Mouse (Mus musculus) liver, adult 2 months (tissue): ENCODE data around the gene Smad3. TPM values are rescaled to one million over a fixed set of nuclear protein-coding genes. Genes with fewer than 3 reads are reported as not detected.

Experiments
- DNase-seq: peaks from one replicate; pipeline ENCODE4 v3.0.0-alpha.2; 2011; ENCODE audit warnings: low read depth, low spot score; ENCODE audit errors: extremely low read depth
- H3K27ac ChIP-seq: fragments of 200-500 bp; replicated peaks from 2 replicates; pipeline ENCODE4 v1.5.1; 2012; ENCODE audit warnings: low read depth, mild to moderate bottlenecking, control low read depth, inconsistent platforms, low read length; ENCODE audit not compliant: insufficient read depth
- H3K27me3 ChIP-seq: fragments of 200-500 bp; 2 replicates; pipeline ENCODE4 v1.6.1; 2012; ENCODE audit warnings: mild to moderate bottlenecking, moderate library complexity, low read length, inconsistent platforms; ENCODE audit not compliant: control insufficient read depth, insufficient read depth
- H3K36me3 ChIP-seq: fragments of 200-500 bp; 2 replicates; pipeline ENCODE4 v1.6.1; 2012; ENCODE audit warnings: low read length, inconsistent platforms; ENCODE audit not compliant: control insufficient read depth, insufficient read depth
- H3K4me1 ChIP-seq: fragments of 200-500 bp; 2 replicates; pipeline ENCODE4 v1.6.1; 2011; ENCODE audit warnings: low read length; ENCODE audit not compliant: control insufficient read depth, insufficient read depth
- H3K4me3 ChIP-seq: fragments of 200-500 bp; 2 replicates; pipeline ENCODE4 v1.5.1; 2011; ENCODE audit warnings: low read depth, mild to moderate bottlenecking, control low read depth, low read length, moderate library complexity; ENCODE audit not compliant: insufficient read depth
- H3K79me2 ChIP-seq: fragments of 200-500 bp; 2 replicates; pipeline ENCODE4 v1.6.1; 2012; ENCODE audit warnings: inconsistent platforms, mild to moderate bottlenecking, low read length, moderate library complexity; ENCODE audit not compliant: control insufficient read depth, insufficient read depth
- H3K9ac ChIP-seq: fragments of 200-500 bp; 2 replicates; pipeline ENCODE4 v1.6.1; 2012; ENCODE audit warnings: low read depth, mild to moderate bottlenecking, control low read depth, inconsistent platforms, low read length
- CTCF ChIP-seq: fragments of 200-500 bp; IDR thresholded peaks from 2 replicates; pipeline ENCODE4 v1.5.1; 2011; ENCODE audit warnings: low read depth, low read length, control low read depth
- POLR2A ChIP-seq: fragments of 200-500 bp; IDR thresholded peaks from 2 replicates; pipeline ENCODE4 v1.6.1; 2011; ENCODE audit warnings: low read length, control low read depth; ENCODE audit not compliant: insufficient read depth; ENCODE audit errors: extremely low read depth
- WGBS: fragments of 180-500 bp; shearing (Covaris S2); methylation state at CpG from one replicate; pipeline ENCODE4 v1.1.7; 2018; 5-methylcytosine and 5-hydroxymethylcytosine counted together
- polyA plus RNA-seq: library from polyadenylated mRNA; depleted of rRNA; stranded (reverse); fragments of >200 nt; gene quantifications from 2 replicates; pipeline ENCODE4 v1.2.3, GENCODE M21; 2012
- total RNA-seq: library from RNA; depleted of rRNA; stranded (reverse); fragments of >200 nt; gene quantifications from 2 replicates; pipeline ENCODE4 v1.2.3, GENCODE M21; 2014

The Smad3 gene
- total and polyA plus RNA-seq, 2 experiments = 5.7 to 8.9 TPM

DNA sequence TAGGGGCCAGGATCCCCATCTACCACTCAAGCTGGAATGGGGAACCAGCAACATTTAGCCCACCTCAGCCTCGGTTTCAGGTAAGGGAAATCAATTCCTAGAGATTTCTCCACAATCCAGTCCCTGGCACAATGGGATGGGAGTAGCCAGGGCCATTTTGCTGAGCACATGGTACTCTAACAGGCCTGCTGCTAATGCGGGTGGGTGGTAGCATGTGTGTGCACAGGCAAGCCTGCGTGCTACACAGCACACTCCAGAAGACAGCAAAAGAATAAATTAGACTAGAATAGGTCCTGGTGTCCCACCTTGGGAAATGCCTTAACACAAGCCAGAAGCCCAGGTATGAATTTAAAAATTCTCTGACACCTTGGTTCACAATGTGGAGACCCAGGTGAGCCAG, 10.8 kb downstream of the Smad3 start:
- WGBS = 83% methylated on average over 3 of the region's 3 CpGs

DNA sequence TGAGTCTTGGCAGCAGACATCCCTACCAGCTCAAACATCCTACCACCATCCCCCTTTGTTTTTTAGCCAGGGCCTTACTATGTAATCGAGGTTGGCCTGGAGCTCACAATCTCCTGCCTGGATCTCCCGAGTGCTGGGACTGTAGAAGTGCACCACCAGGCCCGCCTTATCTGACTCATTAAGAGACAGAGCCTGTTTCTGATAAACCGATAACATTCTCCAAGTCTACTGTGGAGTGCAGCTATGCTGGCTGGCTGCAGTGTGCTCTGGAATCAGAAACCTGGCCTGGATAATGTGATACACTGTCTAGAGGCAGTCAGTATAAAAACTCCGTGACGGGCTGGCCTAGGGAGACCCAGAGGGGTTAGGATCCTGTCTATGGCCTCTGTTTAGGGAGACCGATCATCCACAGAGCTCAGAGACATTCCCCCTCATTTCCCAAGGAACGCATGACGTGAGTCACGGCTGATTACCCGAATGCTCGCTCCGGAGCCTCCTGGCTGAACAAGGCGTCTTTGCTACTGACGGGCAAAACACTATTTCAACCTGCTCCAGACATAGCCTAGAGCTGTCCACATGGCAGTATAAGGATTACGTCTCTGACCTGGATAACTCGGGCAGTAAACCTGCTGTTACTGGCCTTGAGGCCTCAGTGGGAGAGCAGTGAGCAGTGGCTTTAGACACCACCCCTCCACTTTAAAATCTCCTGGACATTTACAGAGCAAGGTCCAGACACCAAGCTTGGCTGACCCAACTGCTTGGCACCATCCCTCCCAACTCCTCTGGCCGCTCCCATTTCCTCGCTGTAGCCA, 11.8 kb downstream of the Smad3 start:
- WGBS = 49% methylated on average over 19 of the region's 19 CpGs
- H3K4me1 ChIP-seq = peaks cover 53% of the 10 kb centered on the region
- 0 out of 2 replicates have a peak overlapping the region, but pooled peaks have one; percentile 6 for H3K9ac ChIP-seq
- H3K27ac ChIP-seq = peak overlapping the region; percentile 50
- H3K79me2 ChIP-seq = peaks cover 37% of the 10 kb centered on the region; the same call in 1 of the 2 replicates
- peak; percentile 89 for DNase-seq
- H3K27me3 ChIP-seq = no peaks in the 10 kb centered on the region
- no peak overlapping the region for H3K4me3 ChIP-seq
- no peaks in the 10 kb centered on the region for H3K36me3 ChIP-seq
- no peak for TF ChIP-seq CTCF
- TF ChIP-seq POLR2A = no peak

More for the DNA sequence above, 10.8 kb downstream of the Smad3 start:
- peaks cover 53% of the 10 kb centered on the region for H3K4me1 ChIP-seq
- no peaks in the 10 kb centered on the region for H3K36me3 ChIP-seq
- H3K27me3 ChIP-seq = no peaks in the 10 kb centered on the region
- TF ChIP-seq CTCF (no peak), POLR2A (no peak)
- H3K79me2 ChIP-seq = peaks cover 37% of the 10 kb centered on the region; the same call in 1 of the 2 replicates
- no peak overlapping the region for H3K9ac ChIP-seq
- H3K27ac ChIP-seq = peak overlapping the region; percentile 50
- DNase-seq = no peak
- H3K4me3 ChIP-seq = no peak overlapping the region

DNA sequence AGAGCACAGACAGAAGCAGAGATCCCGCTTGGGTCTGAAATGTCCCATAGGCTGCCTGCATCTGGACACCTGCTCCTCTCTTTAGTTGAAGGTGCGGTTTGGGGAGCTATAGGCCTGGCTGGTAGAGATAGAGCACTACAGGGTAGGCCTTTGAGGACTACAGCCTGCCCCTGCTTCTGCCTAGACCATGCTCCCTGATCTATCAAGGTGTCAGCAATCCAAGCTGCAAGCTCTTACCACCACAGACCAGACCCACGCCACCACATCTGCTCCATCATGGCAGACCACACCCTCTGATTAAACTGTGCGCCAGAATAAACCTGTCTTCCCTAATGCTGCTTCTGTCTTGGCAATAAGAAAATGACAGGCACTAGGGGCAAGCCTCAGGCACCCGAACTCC, 13.2 kb downstream of the Smad3 start:
- H3K27ac ChIP-seq = no peak overlapping the region
- H3K79me2 ChIP-seq = peaks cover 46% of the 10 kb centered on the region
- no peaks in the 10 kb centered on the region for H3K36me3 ChIP-seq
- H3K4me1 ChIP-seq = peaks cover 47% of the 10 kb centered on the region
- no peaks in the 10 kb centered on the region for H3K27me3 ChIP-seq
- DNase-seq = no peak
- 99% methylated on average over 5 of the region's 5 CpGs for WGBS
- no peak overlapping the region for H3K4me3 ChIP-seq
- TF ChIP-seq POLR2A (no peak), CTCF (no peak)
- H3K9ac ChIP-seq = no peak overlapping the region

DNA sequence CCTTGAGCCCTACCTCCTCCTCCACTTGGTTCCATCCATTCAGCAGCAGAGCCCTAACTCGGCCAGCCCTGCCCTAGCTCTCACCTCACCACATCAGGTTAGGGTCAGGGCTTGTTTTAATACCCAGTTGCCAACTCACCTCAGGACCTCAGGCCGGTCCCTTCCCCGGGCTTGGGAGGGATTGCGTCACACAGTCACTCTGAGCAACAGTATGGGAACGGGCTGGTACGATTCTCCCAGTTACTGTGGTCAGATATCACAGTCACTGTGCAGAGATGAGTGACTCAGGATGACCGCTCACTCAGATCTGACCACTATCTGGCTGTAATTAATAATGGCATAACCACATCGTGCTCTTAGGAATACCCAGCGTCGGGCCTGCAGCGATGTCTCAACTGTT, 14.0 kb downstream of the Smad3 start:
- Histone ChIP-seq H3K27me3 (no peaks in the 10 kb centered on the region), H3K4me1 (peaks cover 39% of the 10 kb centered on the region), H3K9ac (no peak overlapping the region), H3K4me3 (no peak overlapping the region), H3K79me2 (peaks cover 52% of the 10 kb centered on the region), H3K36me3 (no peaks in the 10 kb centered on the region), H3K27ac (no peak overlapping the region)
- TF ChIP-seq CTCF (no peak), POLR2A (no peak)
- WGBS = 44% methylated on average over 11 of the region's 11 CpGs
- DNase-seq = peak; percentile 91

DNA sequence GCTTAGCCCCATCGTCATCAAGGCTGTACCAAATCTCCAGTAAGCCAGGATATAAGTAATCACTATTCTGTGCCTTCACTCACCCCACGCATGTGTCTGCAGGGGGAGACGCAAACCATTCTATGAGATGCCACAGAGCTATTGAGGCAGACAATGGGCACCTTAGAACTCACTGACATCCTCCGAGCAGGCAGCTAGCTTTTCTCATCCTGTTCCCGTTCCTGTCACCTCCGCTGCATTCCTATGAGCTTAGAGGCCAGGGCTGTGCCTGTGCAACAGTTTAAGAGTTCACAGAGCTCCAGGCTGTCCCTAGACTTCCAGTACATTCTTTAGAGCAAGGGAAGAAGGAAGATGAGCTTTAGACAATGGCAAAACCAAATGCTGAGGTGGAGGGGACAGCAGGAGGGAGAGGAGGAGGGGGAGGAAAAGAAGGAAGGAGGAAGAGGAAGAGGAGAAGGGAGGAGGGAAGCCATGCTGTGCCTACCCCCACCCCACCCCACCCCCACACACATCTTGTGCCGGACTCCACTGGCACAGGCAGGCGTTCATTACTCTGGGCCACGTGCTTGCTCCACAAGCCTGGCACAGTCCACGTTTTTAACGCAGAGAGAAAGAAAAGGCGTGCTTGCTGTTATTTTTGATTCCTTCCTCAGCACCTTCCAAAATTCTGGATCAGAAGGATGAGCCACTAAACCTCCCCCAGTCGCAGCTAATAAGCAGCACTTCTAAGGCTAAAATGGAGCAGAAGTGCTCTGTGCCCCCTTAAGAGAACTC, 14.7 kb downstream of the Smad3 start:
- WGBS = 57% methylated on average over 13 of the region's 13 CpGs
- H3K27me3 ChIP-seq = no peaks in the 10 kb centered on the region
- peak; percentile 43 for DNase-seq
- no peak overlapping the region for H3K4me3 ChIP-seq
- no peak overlapping the region for H3K9ac ChIP-seq
- H3K4me1 ChIP-seq = peaks cover 36% of the 10 kb centered on the region
- no peaks in the 10 kb centered on the region for H3K36me3 ChIP-seq
- peaks cover 52% of the 10 kb centered on the region for H3K79me2 ChIP-seq
- no peak overlapping the region for H3K27ac ChIP-seq
- TF ChIP-seq CTCF = no peak
- TF ChIP-seq POLR2A = no peak

DNA sequence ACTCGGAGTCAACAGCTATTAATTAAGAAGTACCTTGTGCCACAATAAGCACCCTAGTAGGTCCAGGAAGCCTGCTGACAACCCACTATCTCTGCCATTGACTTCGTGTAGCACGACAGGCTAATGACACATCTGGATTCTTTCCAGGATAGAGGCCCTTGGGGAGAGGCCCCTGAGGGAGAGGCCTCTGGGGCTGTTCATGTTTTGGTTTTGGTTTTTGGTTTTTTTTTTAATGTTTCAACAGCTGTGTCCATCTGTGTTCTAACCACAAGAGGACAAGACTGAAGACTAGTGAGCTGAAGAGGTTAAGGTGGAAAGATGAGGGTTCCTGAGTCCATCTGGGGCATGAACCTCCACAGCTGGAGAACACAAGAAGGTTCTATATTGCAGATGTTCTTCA, 15.5 kb downstream of the Smad3 start:
- Histone ChIP-seq H3K27ac (no peak overlapping the region), H3K4me1 (peaks cover 29% of the 10 kb centered on the region), H3K9ac (no peak overlapping the region), H3K27me3 (no peaks in the 10 kb centered on the region), H3K79me2 (peaks cover 54% of the 10 kb centered on the region), H3K36me3 (no peaks in the 10 kb centered on the region), H3K4me3 (no peak overlapping the region)
- DNase-seq = no peak
- 38% methylated on average over 3 of the region's 3 CpGs for WGBS
- no peak for TF ChIP-seq CTCF
- TF ChIP-seq POLR2A = no peak
